Mouse (Mus musculus) left cerebral cortex, adult 8-10 months (tissue): ENCODE results near the gene Btbd35f29. TPM values are rescaled to one million over a fixed set of nuclear protein-coding genes. Genes with fewer than 3 reads are reported as not detected.
"Not testable (repeated sequence)": the region's sequence is repeated elsewhere in the genome, so short reads cannot be mapped to it uniquely, and the experiment has no call there.

Experiments
- DNase-seq, 2 experiments: peaks; one replicate each; pipeline ENCODE4 v3.0.0; 2022; ENCODE audit warnings: low spot score in 2 of 2
- total RNA-seq, 4 experiments: library from RNA; stranded (reverse); gene quantifications; 2 replicates each; pipeline ENCODE4 v1.2.4; 2022

Gene Btbd35f29
- total RNA-seq, result not detected

- not testable (repeated sequence) for DNase-seq
These were observed at the start of gene Btbd35f29 for GRCm38 (mm10) chrX:31117374-31117773. Btbd35f29 (plus strand) TSS chrX:31117674.

DNA sequence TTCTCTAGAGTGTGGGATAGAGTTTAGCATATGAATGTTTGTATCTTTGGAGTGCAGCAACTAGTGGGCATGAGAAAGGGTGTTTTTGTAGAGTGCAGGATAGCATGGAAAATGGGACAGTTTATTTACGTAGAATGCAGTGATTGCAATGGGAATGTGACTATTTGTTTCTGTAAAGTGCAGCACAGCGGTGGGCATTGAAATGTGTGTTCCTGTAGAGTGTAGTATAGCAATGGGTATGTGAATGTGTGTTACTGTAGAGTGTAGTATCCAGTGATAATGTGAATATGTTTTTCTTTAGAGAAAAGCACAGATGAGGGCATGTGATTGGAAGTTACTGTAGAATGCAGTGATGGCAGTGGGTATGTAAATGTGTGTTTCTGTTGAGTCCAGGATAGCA lies 23.9 kb downstream of the Btbd35f29 start:
- not testable (repeated sequence) for DNase-seq

DNA sequence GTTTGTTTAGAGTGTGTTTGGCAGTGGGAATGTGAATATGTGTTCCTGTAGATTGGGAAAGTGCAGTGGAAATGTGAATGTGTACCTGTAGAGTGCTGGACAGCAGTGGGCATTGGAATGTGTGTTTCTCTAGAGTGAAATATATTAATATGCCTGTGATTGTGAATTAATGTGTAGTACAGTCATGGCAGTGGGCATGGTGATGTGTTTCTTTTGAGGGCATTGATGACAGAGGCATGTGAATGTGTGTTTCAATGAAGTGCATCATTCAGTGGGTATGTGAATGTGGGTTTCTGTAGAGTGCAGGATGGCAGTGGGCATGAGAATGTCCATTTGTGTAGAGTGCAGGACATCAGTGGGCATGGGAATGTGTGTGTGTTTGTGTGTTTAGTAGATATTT lies 27.7 kb downstream of the Btbd35f29 start:
- DNase-seq, result not testable (repeated sequence)

DNA sequence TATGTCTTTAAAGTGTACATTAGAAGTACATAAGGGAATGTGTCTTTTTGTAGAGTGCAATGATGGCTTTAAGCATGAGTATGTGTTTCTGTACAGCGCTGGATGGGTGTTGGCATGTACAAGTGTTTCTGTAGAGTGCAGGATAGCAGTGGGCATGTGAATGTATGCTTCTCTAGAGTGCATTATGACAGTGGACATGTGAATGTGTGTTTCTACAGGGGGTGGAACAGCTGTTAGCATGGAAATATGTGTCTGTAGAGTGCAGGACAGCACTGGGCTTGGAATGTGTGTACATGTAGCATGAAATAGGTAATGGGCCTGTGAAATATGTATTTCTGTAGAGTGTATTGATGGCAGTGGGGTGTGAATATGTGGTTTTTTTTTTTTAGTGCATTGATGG lies 28.4 kb downstream of the Btbd35f29 start:
- DNase-seq, result not testable (repeated sequence)

GRCm38 (mm10) chrX:31158534-31159085 lies 41.1 kb downstream of the Btbd35f29 start:
- DNase-seq, result not testable (repeated sequence)

DNA sequence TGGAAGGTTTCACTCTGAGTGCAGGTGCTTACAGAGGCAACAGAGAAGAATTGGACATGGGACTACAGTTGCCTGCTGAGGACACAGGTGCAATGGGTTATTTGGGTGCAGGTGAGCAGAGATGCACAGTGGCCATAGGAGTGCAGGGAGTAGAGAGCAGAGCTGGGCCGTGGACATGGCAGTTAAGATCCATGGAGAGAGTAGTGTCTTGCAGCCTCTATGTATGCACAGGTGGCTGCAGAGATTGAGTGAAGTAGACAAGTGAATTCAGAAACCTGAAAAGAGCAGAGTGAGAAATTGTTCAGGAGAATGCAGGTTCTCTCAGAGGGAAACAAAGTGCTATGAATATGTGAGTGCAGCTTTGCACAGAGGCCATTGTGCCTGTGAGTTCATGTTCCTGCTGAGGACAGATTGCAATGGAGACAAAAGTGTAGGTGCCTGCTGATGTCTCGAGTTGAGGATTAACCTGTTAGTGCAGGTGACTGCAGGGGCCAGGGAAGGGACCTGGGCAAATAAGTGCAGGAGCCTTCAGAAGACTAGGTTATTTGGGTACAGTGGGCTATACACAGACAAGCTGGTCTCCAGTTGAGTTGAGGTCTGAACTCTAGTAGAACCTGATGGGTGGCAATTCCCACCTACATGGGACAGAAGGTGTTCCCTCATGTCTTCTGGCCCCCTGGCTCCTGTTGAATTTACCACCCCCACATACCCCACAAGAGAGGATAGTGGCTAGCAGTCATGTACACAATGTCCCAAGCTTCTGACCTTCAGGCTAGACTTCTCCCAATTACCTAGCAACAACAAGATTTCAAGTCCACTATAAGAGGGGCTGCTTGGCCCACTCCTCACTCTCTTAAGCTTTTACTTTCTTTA lies 42.2 kb downstream of the Btbd35f29 start:
- not testable (repeated sequence) for DNase-seq

GRCm38 (mm10) chrX:31160554-31160953 lies 43.1 kb downstream of the Btbd35f29 start:
- not testable (repeated sequence) for DNase-seq

GRCm38 (mm10) chrX:31162638-31163037 lies 45.2 kb downstream of the Btbd35f29 start:
- DNase-seq, result not testable (repeated sequence)

DNA sequence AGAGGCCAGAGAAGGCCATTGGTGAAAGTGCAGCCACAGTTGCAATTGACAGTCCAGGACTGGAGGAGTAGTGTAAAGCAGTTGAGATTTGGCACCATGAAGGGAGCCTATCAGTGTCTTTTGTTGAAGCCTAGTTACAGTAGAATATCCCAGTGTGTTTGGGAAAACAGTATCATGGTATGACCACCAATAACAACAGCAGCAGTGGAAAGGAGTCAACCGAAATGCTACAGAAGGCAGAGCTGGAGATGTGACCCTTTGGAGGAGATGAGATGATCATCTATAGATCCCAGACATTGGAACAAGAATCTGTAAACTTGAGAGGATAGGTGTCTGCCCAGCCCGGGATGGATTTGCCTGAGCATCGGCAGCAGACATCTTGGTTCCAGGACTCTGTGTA lies 47.7 kb downstream of the Btbd35f29 start:
- not testable (repeated sequence) for DNase-seq

Other genes starting within 250 kb of the Btbd35f29 start
- gene Spin2f, start 136.2 kb downstream of the Btbd35f29 start, total RNA-seq, result not detected
- gene Btbd35f26, start 218.8 kb downstream of the Btbd35f29 start, total RNA-seq, result not detected